Mouse (Mus musculus): ENCODE measurements at regions not wholly inside any gene's neighbourhood (a gene's known extent, or its start where the extent isn't known, plus 50 kb on each side); places are given as distances from the start of the nearest gene placed in this dataset.

GRCm38 (mm10) chr4:9749877-9750276 lies 1124.4 kb upstream of the 2610301B20Rik start:
- TF ChIP-seq EP300 (IDR thresholded peaks at IDR 0.05; ENCODE audit: low read depth) (no peak), CTCF (IDR thresholded peaks at IDR 0.05; ENCODE audit: low read depth) (no peak)
